In genomic region chr16:69607736-69608135, GRCm38 (mm10) we compare ENCODE assay signal across 10 mouse cellular contexts.
"Had no signal": no experiment of that assay in that cellular context is flagged by ENCODE, and none has a peak within 500 bp of the region (broad histone marks: within the 10 kb centered on the region; RNA-seq: fewer than 3 reads in every experiment).

No protein-coding gene starts in this region.

- DNase-seq: kidney, postnatal 14 days; layer of hippocampus, adult 9-11 months; liver, embryonic 13.5 days; lung, postnatal 10 days; lung, postnatal 36 days; midbrain, embryonic 14.5 days; thymus, adult 18-20 months; thymus, postnatal 36 days had no signal

- H3K4me1 ChIP-seq: liver, embryonic 13.5 days; lung, embryonic 15.5 days had no signal

- H3K27me3 ChIP-seq: liver, embryonic 13.5 days; lung, embryonic 15.5 days had no signal

- H3K9ac ChIP-seq: liver, embryonic 13.5 days; lung, embryonic 15.5 days had no signal

- H3K4me3 ChIP-seq: layer of hippocampus, adult 2 months; liver, embryonic 13.5 days; lung, embryonic 15.5 days had no signal

- H3K27ac ChIP-seq: layer of hippocampus, adult 2 months; liver, embryonic 13.5 days; lung, embryonic 15.5 days had no signal

- H3K36me3 ChIP-seq: liver, embryonic 13.5 days; lung, embryonic 15.5 days had no signal
